Mouse (Mus musculus): ENCODE results near the gene Dclk3. TPM values are rescaled to one million over a fixed set of nuclear protein-coding genes. Genes with fewer than 3 reads are reported as not detected.

Gene Dclk3
- total RNA-seq, 2 experiments from 2014 or later: 0.32 to 0.43 TPM

DNA sequence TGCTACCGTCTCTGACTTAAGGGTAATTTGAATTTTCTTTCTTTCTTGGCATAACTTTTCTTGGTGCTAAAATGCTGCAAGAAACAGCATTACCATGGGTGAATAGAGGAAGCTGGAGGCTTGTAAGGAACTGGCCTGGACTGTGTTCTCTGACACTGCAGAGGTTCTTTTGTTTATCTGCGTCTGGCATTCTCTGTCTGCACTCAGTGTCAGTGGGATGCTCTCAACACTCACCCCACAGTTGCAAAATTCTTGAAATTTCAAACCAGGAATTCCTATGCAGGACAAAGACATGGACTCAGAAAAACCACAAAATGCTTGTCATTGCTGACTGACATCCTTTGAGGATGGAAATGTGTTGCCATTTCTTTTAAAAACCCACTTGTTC, 9.5 kb upstream of the Dclk3 start:
- intact Hi-C loops (cut with DNase I): loop anchor here (5.0 kb wide), 1 partner anchor 48 kb away; no protein-coding TSS in a partner anchor
- DNase-seq: no peak

DNA sequence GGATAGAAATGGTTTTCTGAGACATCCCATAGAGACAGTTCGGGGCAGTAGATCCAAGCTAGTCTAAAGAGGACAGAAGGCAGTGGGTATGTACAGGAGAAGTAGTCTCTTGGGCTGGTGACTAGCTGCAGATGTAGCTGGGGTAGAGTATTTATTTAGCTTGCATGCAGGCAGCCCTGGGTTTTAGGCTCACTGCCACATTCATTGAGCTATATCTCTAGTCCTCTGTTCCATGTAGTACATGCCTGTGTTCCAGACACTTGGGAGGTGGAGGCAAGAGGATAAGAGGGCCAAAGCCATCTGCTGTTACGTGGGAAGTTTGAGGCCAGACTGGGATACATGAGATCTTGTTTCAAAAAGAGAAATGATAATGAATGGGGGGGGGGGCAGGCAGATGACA, 3.5 kb upstream of the Dclk3 start:
- intact Hi-C loops (cut with DNase I): no loop called here
- DNase-seq: no peak

DNA sequence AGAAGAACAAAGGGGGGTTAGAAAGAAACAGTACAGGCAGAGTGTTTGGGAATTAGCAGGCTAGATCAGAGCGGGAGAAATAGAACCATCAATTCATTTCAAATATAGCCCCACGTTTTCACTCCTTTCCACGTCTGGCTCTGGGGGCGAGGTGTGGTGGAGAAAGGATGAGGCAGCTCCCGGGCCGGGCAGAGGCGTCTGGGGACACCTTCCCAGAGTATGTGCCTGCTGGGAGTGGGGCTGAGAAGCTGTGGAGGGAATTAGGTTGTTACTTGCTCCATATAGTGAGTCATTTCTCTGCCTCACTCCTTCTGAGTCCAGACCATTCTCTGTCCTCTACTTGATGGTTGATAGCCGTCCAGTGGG, 938 bp downstream of the Dclk3 start:
- no peak for DNase-seq
- intact Hi-C loops (cut with DNase I): no loop called here

DNA sequence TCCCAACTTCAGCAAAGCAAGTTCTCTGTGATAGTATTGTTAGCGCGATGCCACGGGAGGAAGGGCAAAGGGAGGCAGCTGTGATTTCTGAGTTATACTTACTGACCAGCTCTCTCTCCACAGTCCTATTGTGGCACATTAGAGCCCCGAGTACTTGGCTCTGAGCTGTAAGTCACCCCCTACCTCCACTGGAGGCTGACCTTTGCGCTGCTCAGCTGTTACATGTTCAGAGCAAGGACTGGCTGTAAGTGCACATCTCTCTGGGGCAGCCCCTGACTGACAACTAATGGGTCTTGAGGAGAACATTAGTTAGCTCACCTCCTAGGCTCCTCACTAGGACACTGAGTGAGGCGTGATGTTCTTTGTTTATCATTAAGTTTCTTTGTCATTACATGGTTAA, 1.6 kb downstream of the Dclk3 start:
- no peak for DNase-seq
- intact Hi-C loops (cut with DNase I): no loop called here

DNA sequence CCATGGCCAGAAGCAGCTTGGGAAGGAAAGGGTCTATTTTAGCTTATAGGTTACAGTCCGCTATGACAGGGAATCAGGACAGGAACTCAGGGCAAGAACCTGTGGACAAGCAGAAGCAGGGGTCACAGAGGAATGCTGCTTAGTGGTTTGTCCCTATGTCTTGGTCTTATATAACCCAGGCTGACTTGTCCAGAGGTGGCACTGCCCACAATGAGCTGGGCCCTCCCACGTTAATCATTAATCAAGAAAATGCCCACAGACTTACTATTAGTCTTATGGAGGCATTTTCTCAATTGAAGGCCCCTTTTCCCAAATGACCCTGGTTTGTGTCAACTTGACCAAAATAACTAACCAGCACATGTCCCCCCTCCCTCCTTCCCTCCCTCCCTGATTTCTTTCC, 2.3 kb downstream of the Dclk3 start:
- no peak for DNase-seq
- intact Hi-C loops (cut with DNase I): no loop called here

DNA sequence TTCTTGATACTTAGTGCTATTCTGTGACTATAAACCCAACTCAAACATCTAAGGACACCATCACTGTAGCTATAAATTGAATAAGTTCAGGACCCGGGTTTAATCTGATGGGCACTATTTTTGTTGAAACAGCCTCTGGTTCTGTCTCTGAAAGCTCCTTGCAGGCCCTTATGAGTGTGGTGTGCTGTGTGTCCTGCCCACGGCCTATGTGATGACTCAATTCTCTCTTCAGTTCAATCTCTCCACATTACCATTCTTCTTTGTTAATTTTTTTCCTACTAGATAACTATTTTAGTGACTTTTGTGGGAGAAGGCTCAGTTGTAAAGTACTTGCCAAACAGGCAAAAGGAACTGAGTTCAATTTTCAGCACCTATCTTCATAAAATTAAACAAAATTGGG, 7.3 kb downstream of the Dclk3 start:
- no peak for DNase-seq
- intact Hi-C loops (cut with DNase I): no loop called here

DNA sequence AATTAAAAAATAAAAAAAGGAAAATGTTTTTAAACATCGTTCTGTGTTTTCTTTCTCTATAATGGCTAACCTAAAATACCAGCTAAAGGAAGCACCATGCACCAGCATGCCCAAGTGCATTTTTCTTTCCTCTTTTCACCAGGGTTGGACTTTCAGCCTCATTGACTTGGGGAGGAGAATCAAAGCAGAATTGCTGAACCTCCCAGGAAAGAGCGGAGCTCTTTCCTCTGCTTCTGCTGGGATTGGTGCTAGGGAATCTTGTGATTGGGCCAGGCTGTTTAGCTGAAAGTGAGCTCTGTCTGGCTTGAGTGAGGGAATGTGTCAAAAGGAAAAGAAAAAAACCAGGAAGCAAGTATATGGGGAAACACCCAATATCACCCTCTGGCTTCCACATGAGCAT, 10.1 kb downstream of the Dclk3 start:
- no peak for DNase-seq
- intact Hi-C loops (cut with DNase I): no loop called here

DNA sequence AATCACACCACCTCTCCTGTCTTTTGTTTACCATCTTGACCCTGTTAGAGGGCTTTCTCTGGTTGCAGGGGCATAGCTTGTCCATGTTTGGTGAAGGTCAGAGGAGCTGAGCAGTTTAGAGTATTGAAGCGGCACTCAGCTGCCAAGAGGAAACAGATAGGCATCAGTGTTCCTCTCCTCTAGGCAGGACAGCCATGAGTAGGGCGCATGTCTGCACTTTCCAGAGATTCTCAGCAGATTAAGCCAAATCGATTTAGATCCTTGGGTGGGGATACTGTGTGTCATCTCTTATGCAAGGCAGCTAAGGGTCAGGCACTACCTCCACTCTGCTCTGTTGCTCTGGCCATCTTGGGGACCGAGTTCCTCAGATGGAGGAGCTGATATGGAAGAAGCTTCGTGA, 11.0 kb downstream of the Dclk3 start:
- intact Hi-C loops (cut with DNase I): no loop called here
- no peak for DNase-seq

DNA sequence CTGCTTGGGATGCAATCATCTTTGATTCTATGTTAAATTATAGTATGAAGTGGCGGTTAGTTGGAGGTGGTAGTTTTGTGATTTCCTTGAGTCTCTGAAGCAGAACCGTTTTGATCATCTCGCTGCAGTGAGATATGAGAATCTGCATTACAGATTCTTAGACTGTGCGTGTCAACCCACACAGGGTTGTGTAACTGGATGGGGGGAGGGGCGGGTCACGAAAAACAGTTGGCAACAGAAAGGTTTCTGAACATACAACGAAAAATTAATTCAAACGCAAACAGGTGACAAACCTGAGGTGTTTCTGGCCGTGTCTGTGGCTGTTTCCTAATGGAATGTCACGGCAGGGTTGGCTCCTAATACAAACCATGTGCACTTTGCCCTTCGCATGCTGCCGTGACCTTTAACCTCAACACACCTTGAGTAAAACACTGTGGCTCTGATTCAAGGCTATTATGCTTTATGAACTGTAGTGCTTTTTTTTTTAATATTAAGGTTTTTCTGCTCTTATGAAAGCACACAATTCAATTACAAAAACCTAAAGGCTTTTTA, 12.0 kb downstream of the Dclk3 start:
- intact Hi-C loops (cut with DNase I): no loop called here
- no peak for DNase-seq

DNA sequence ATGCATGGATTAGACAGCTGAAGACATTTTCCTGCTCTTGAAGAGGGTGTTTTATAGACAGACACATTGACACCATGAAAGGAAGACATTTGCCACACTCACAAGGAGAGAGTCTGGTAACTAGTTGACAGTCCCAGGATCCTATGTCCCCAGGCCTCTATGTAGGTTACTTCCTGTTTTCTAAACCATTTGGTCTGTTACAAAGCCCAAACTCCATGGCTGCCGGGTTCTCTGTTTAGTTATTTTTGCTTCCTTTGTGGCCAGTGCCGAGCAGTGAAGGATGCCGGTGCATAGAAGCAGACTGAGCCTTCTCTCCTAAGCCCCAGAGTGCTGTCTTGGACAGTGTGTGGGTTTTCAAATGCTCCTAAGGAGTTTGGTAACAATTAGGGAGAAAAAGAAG, 15.0 kb downstream of the Dclk3 start:
- DNase-seq: no peak
- intact Hi-C loops (cut with DNase I): no loop called here

DNA sequence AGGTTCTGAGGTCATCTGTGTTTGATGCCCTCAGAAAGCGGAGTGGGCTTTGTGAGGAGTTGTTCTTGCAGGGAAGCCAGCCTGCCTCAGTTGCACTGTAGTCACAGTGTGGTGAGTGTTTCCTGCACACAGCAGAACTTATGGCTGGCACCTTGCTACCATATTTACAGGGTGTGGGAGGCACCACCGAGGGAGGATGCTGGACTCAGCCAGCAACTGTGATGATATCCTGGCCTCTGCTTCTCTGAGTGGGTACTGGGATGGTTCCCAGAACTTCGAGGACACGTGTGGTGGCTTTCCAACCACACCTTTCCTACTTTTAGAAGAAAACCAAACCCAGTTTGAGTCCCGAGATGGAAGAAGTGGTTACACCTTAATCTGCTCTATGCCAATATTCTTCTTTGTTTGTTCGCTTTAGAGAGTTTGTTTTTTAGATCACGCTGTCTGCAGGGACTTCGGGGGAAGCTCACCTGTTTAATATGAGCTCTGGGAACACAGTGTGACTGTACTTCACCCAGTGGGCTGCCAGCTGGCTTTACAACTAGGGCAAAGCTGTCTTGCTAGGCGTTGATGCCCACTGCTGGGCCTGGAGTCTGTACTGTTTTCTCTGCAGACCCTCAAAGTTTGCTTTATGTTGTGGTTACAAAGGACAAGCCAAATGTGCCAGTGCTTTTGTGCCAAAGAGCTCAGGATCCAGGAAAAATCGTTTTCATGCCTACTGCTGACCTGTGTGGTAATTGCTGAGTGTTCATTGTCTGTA, 18.5 kb downstream of the Dclk3 start:
- intact Hi-C loops (cut with DNase I): no loop called here
- DNase-seq: no peak

DNA sequence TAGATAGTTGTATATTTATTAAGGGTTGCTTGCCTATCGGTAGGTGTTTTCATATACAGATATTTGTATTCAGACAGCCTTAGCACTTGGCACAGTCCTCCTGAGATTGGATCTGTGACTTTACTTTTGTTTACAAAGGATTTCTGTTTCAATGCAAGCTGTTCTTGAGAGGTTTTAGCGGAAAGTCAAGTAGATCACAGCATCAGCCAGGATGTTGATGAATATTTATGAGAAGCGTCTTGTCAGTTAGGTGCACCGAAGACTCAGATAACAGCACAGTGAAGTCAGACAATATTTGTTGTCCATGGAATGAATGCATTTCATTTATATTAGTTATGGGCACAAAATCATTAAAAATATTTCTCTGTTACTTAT, 19.0 kb downstream of the Dclk3 start:
- intact Hi-C loops (cut with DNase I): no loop called here
- DNase-seq: no peak

DNA sequence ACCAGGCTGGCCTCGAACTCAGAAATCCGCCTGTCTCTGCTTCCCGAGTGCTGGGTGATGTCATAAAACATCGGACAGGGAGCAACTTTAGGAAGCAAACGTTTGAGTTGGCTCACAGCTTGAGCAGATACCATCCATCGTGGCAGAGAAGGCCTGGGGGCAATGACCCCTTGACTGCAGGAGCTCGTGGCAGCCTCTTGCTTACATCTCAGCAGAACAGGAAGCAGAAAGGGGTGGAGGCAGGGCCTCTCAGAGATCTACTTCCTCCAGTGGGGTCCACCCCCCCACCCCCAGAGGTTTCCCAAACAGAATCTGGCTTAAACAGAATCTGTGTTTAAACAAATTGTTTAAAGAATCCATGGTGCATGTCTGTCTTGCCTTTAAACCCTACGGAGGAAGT, 20.6 kb downstream of the Dclk3 start:
- intact Hi-C loops (cut with DNase I): no loop called here

DNA sequence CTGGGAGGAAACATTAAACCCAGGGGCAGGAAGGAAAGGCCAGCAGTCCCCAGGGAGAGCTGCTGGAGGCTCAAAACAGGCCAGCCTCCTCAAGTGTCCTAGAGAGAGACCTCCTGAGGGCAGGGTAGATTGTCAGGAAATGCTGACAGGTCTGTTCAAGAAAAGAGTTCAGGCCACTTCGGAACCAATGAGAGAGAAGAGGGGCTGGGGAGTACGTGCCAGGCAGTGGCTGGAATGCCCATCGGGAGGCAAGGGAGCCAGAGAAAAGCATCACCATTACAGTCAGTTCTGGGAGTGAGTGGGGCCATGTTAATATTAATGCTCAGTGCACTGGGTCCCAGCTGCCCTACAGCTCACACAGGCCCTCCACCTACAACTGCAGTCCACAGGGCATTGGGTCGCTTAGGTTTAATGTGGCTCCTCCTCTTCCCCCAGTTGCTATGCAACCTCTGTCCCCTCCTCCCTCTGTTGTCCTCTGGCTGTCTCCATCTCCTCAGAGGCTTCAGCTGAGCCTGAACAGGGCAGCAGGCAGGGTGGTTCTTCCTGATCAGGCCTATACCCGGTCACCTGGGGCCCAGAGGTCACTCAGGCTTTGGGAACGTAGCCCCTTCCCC, 21.4 kb downstream of the Dclk3 start:
- no peak for DNase-seq
- intact Hi-C loops (cut with DNase I): no loop called here

More for the DNA sequence above, 20.6 kb downstream of the Dclk3 start:
- no peak for DNase-seq

DNA sequence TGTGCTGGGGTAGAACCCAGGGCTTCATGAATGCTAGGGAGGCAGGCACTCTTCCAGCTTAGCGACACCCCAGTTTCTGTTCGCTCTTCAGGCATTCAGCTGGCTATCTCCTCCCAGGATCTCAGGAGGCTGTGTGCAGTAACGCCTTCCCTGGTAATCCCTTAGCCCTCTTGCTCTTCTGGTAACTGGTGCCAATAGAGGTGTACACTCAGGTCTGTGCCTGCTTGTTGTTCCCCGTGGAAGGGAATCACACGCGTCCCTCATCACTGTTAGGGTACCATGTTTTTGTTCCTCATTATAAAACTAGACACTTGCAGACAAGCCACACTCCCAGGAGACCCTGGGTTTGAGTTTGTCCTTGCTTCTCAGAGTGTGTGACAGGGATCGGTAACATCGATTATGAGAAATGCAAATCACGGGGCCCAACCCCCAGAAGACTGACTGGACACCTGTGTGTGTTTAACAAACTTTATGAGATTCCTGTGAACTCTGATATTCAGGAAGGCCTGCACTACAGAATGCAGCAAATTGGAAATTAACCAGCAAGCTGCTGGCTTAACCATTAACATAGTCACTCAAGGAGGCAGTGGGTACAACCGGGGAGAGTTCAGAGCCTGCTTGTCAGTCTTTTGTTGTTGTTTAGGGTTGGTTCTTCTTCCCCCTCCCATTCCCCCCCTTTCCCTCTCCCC, 22.7 kb downstream of the Dclk3 start:
- DNase-seq: no peak
- intact Hi-C loops (cut with DNase I): no loop called here

DNA sequence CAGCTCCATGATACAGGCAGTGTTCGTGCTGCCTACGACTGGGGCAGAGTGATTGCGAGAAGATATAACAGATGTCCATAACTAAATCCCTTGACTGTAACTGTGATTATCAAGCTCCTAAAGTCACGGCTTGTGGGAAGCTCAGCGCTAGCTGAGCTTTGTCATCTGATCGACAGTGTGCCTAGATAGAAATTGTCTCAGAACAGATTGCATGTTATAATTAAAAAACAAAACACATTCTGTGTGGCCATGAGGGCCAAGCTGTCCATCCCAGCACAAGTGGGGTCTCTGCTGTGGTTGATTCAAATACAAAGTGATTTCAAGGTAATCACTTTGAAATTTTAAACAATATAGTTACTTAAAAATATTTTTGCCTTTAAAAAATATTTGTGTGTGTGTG, 26.8 kb downstream of the Dclk3 start:
- intact Hi-C loops (cut with DNase I): no loop called here
- DNase-seq: no peak

DNA sequence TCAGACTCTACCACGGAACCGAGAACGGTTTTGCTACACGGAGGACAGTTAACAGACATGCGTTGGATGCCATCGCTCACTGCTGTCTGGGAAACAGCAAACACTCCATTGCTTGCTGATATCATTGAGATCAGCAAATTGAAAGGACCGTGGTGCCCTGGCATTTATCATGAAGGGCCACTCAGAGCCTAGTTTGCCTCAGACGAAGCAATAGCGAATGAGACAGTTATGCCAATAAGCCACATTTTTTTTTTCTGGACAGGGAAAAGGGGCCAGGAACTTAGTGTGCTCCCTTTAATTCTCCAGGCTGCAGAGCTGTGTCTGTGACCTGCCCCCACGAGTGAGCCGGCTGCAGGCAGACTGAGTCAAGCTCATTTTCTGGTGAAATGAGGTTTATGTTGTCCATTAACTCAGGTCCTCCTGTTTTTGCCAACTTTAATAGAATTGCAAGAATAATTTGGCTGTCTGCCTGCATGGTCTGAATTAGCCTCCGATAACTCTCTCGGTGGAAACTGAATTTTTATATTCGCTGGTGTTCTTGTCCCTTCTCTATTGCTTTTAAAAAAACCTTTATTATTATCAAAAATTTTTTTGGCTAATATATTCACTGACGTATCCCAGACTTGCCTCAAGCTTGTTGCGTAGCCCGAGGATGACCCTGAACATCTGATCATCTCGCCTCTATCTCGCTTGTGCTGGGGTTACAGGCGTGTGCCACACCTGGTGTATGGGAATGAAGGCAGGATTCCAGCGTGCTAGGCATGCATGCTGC, 35.0 kb downstream of the Dclk3 start:
- intact Hi-C loops (cut with DNase I): no loop called here

DNA sequence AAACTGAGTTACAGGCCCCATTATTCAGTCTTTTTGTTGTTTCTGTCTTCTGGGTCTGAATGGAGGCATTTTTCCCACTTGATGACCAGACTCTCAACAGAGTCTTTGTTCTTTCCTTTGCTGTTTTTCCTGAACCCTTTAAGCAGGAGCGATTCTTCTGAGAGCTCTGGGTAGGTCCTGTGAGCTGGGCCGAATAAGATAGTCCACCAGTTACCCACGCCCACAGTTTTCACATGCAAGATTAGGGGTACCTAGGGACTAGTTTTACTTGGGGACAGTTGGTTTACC, 35.5 kb downstream of the Dclk3 start:
- no peak for DNase-seq
- intact Hi-C loops (cut with DNase I): no loop called here

More for the DNA sequence above, 35.0 kb downstream of the Dclk3 start:
- no peak for DNase-seq

DNA sequence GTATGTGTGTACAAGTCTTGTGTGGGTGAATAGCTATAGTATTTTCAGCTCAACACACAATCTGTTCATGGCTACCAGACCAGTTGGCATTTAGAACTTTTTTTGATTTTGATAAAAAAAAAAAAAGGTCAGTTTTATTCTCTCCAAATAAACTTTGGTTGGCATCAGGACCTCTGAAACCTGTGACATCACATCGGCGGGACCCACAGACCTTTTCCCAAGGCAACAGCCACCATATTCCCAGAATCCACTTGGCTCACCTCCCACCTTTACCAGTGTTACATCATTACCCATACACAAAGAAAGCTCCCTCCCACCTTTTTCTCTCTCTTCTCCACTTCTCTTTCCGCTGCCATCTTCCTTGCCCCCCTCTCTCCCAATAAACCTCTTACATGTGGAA, 36.4 kb downstream of the Dclk3 start:
- intact Hi-C loops (cut with DNase I): loop anchor here (5.0 kb wide), 1 partner anchor 48 kb away; no protein-coding TSS in a partner anchor

DNA sequence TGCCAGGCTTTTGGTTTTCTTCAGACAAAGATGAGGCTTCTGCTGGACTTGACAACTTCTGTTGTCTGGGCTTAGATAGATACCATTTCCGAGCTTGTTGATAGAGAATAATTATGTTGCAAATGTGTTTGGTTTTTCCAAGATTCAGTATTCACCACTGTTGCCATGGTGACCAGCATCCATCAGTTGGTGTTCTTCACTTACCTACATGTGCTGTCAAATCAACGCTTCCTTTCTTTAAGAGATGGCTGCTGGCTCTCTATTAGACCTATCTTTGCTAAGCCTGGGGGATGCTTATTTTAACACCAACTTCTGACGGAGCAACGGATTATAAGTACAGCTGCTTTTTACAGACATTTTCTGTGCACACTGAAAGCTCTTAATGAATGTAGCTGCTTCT, 37.1 kb downstream of the Dclk3 start:
- DNase-seq: no peak
- intact Hi-C loops (cut with DNase I): loop anchor here (5.0 kb wide), 1 partner anchor 49 kb away; no protein-coding TSS in a partner anchor

More for the DNA sequence above, 36.4 kb downstream of the Dclk3 start:
- DNase-seq: no peak

DNA sequence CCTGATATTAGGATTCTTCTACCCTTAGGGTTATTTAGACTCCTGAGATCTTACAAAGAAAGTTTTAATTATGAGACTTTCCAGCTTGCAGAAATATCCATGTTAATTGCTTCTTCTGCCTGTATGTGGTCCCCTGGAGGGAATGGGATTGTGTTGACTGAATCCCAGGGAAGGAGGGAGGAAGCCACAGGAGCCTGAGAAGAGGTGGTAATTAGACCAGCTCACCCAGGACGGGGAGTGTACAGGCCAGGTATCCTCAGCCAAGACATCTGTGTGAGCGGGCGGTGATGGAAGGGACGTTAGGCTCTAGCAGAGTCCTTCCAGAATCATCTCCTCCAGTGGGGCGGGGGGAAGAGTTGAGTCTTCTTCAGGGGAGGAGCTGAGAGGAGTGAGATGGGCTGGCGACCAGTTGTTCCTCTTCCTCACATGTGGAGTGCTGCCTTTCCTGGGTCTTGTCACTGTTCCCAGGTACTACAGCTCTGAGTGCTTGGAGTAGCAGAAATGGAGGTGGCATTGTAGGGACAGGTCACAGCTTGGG, 37.7 kb downstream of the Dclk3 start:
- no peak for DNase-seq
- intact Hi-C loops (cut with DNase I): loop anchor here (5.0 kb wide), 1 partner anchor 49 kb away; no protein-coding TSS in a partner anchor
